Mouse (Mus musculus): ENCODE results near the gene Cyp2j5.

DNA sequence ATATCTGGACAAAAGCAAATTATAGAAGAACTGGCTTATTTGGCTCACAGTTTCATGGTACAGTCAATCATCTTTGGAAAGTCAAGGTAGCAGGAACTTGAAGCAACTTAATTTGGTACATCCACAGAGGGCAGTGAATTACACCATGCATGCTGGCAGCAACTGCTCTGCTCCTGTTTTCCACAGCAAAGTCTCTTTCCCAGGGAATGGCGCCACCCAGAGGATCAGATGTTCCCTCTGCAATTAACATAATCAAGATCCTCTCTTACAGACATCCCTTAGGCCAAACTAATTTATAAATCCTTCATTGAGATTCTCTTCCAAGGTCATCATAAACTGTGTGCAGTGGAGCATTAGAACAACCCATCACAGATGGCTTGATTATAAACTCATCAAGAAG lies 16.3 kb upstream of the Cyp2j5 start:
- no peak for TF ChIP-seq CTCF (IDR thresholded peaks at IDR 0.05; ENCODE audit: borderline replicate concordance, control insufficient read depth, extremely low read depth, insufficient read depth, low read length, poor library complexity)
- TF ChIP-seq POLR2A (IDR thresholded peaks at IDR 0.05; ENCODE audit: control insufficient read depth, extremely low read depth, insufficient read depth, low read length, poor library complexity): no peak

All from thymus, adult 2 months (tissue).